ENCODE assay signal across 7 mouse cellular contexts in genomic region chr4:126753268-126754230, GRCm38 (mm10). TPM values are rescaled to one million over a fixed set of nuclear protein-coding genes. Genes with fewer than 3 reads are reported as not detected.
DNase-seq lines count a peak whose midpoint lies in the region; ATAC-seq lines count a peak whose summit lies in the region.

Gene Ncdn, minus strand, starts transcription at chr4:126753438.
Gene AU040320, plus strand, starts transcription at chr4:126753544.

- H3K9me3 ChIP-seq in embryonic facial prominence, embryonic 12.5 days: no peaks in the 10 kb centered on the region
- H3K9me3 ChIP-seq in limb, embryonic 13.5 days: no peaks in the 10 kb centered on the region
- no peaks in the 10 kb centered on the region for H3K9me3 ChIP-seq in midbrain, embryonic 16.5 days (replicated peaks; ENCODE audit: control insufficient read depth, low read length, poor library complexity, severe bottlenecking)

- no peaks in the 10 kb centered on the region for H3K27me3 ChIP-seq in embryonic facial prominence, embryonic 12.5 days
- no peaks in the 10 kb centered on the region for H3K27me3 ChIP-seq in limb, embryonic 13.5 days
- no peaks in the 10 kb centered on the region for H3K27me3 ChIP-seq in midbrain, embryonic 16.5 days (ENCODE audit: control insufficient read depth, insufficient read depth, low read depth, low read length)

- peak within 1 kb of the TSS; percentile 94 for H3K4me3 ChIP-seq in embryonic facial prominence, embryonic 12.5 days
- H3K4me3 ChIP-seq in limb, embryonic 13.5 days: peak within 1 kb of the TSS; percentile 77
- peak within 1 kb of the TSS; percentile 89 for H3K4me3 ChIP-seq in midbrain, embryonic 16.5 days (ENCODE audit: low read depth, low read length)

- WGBS in embryonic facial prominence, embryonic 12.5 days: under 1% methylated on average over 69 of the region's 71 CpGs
- WGBS in limb, embryonic 13.5 days: under 1% methylated on average over 70 of the region's 71 CpGs
- WGBS in midbrain, embryonic 16.5 days: under 1% methylated on average over 60 of the region's 71 CpGs

- H3K9ac ChIP-seq in embryonic facial prominence, embryonic 12.5 days: peak within 1 kb of the TSS; percentile 80
- H3K9ac ChIP-seq in limb, embryonic 13.5 days: peak within 1 kb of the TSS; percentile 84
- peak within 1 kb of the TSS; percentile 96 for H3K9ac ChIP-seq in midbrain, embryonic 16.5 days (ENCODE audit: low read depth, low read length)

- peak; percentile 99 for ATAC-seq in embryonic facial prominence, embryonic 12.5 days (ENCODE audit: insufficient number of reproducible peaks, insufficient read depth, low FRiP score, low TSS enrichment)
- ATAC-seq in limb, embryonic 13.5 days (ENCODE audit: low FRiP score, low read depth): peak; percentile 99
- ATAC-seq in midbrain, embryonic 16.5 days: peak; percentile 96

- peak; percentile 97 for DNase-seq in adrenal gland, postnatal 25 days
- DNase-seq in heart, adult 18-20 months: peak; percentile 97
- DNase-seq in kidney, adult 8-10 months: peak; percentile 95 to 96
- DNase-seq in spleen, postnatal 10 days (ENCODE audit: low spot score in 2 of 2): peak; percentile 95 to 96

- H3K36me3 ChIP-seq in embryonic facial prominence, embryonic 12.5 days: peaks cover 21% of the 10 kb centered on the region
- H3K36me3 ChIP-seq in limb, embryonic 13.5 days: peaks cover 31% of the 10 kb centered on the region
- H3K36me3 ChIP-seq in midbrain, embryonic 16.5 days (ENCODE audit: control insufficient read depth, insufficient read depth, low read length): peaks cover 10% of the 10 kb centered on the region

- peaks cover 28% of the 10 kb centered on the region for H3K4me1 ChIP-seq in embryonic facial prominence, embryonic 12.5 days
- H3K4me1 ChIP-seq in limb, embryonic 13.5 days: peaks cover 46% of the 10 kb centered on the region
- peaks cover 41% of the 10 kb centered on the region for H3K4me1 ChIP-seq in midbrain, embryonic 16.5 days (ENCODE audit: control insufficient read depth, insufficient read depth, low read length)

- peak within 1 kb of the TSS; percentile 99 for H3K4me2 ChIP-seq in embryonic facial prominence, embryonic 12.5 days (replicated peaks)
- peak within 1 kb of the TSS; percentile 100 for H3K4me2 ChIP-seq in limb, embryonic 13.5 days (replicated peaks)
- H3K4me2 ChIP-seq in midbrain, embryonic 16.5 days (ENCODE audit: low read length): peak within 1 kb of the TSS; percentile 96

- peak within 1 kb of the TSS; percentile 94 for H3K27ac ChIP-seq in embryonic facial prominence, embryonic 12.5 days
- peak within 1 kb of the TSS; percentile 84 for H3K27ac ChIP-seq in limb, embryonic 13.5 days
- peak within 1 kb of the TSS; percentile 98 for H3K27ac ChIP-seq in midbrain, embryonic 16.5 days (ENCODE audit: low read length)

RNA-seq across cellular contexts. Expression of gene Ncdn, which starts in this region (rescaled TPM):
- total RNA-seq in adrenal gland, postnatal 25 days (2021): 30.5 and 32.3 TPM in 2 replicates
- polyA plus RNA-seq in embryonic facial prominence, embryonic 12.5 days (2016; fragmentation: Nextera tagmentation; extraction: Ambion mirVana): 35.2 and 37.2 TPM in 2 replicates
- 10 to 100 TPM; 15.8 to 17.1 TPM for total RNA-seq in heart, adult 18-20 months (2021)
- 31.8 and 34.6 TPM in 2 replicates for polyA plus RNA-seq in limb, embryonic 13.5 days (2015; fragmentation: Nextera tagmentation; extraction: Ambion mirVana)
- 134 and 161 TPM in 2 replicates for polyA plus RNA-seq in midbrain, embryonic 16.5 days (2015; fragmentation: Nextera tagmentation; extraction: Ambion mirVana)

RNA-seq across cellular contexts. Expression of gene AU040320, which starts in this region (rescaled TPM):
- 41.6 and 46.4 TPM in 2 replicates for total RNA-seq in adrenal gland, postnatal 25 days (2021)
- 18.1 and 20.4 TPM in 2 replicates for polyA plus RNA-seq in embryonic facial prominence, embryonic 12.5 days (2016; fragmentation: Nextera tagmentation; extraction: Ambion mirVana)
- 10 to 100 TPM; 30.9 to 32.1 TPM for total RNA-seq in heart, adult 18-20 months (2021)
- 16.9 and 17.6 TPM in 2 replicates for polyA plus RNA-seq in limb, embryonic 13.5 days (2015; fragmentation: Nextera tagmentation; extraction: Ambion mirVana)
- polyA plus RNA-seq in midbrain, embryonic 16.5 days (2015; fragmentation: Nextera tagmentation; extraction: Ambion mirVana): 36.5 and 42.8 TPM in 2 replicates

Comparison
In these comparisons a context has a peak if more than half of its experiments do, and no peak if none do; other contexts are left out.
1. Peak in every context shown above with its lines: DNase-seq, ATAC-seq, H3K4me3 ChIP-seq and H3K27ac ChIP-seq.